Mouse (Mus musculus): ENCODE data around the gene Scnn1b.

Gene Scnn1b

DNA sequence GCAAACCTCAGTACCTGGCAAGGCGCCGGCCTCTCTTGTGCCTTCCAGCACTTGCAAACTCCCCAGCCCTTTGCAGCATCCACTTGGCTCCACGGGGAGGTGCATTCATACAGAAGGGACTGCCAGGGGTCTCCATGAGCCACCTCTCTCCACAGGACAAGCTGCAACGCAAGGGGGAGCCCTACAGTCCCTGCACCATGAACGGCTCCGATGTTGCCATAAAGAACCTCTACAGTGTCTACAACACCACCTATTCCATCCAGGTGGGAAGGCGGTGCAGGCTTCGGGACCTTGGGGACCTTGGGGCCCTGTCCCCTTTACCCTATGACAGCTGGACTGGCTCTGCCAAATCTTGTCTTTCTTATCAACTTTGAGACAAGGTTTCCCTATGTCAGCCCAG, 47.4 kb downstream of the Scnn1b start:
- in situ Hi-C loops (cut with MboI; ENCODE audit: low sequenced_read_pairs) = no loop called here

DNA sequence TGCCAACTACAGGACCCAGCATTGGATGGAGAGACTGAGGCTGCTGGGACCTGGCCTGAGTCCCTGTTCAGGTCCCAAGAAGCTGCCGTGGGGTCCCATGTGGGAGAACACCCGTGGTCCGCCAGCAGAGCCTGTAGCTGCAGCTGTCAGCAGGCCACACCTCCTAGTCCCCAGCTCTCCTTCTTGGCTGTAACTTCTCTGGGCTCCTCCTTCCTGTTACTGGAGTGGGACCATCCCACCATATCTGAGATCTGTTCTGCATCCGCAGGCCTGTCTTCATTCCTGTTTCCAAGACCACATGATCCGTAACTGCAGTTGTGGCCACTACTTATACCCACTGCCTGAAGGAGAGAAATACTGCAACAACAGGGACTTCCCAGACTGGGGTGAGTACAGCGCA, 49.1 kb downstream of the Scnn1b start:
- in situ Hi-C loops (cut with MboI; ENCODE audit: low sequenced_read_pairs) = no loop called here

DNA sequence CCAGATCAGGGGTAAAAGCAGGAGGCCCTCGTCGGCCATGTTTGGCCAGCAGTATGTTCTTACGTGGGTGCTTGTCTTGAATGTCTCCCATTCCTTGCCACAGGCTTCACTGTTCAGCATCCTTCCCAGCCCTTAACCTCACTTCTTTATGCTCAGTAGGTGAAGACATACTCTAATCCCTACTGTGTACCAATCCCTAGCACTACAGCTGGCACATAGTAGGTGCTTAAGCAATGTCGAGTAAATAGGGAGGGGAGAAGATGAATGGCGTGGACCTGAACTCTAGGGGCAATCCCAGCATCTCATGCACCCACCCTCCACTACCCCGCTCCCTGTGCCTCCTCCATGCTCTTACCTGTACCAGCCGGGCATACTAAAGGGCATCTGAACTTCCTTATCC, 59.5 kb downstream of the Scnn1b start:
- in situ Hi-C loops (cut with MboI; ENCODE audit: low sequenced_read_pairs) = no loop called here

DNA sequence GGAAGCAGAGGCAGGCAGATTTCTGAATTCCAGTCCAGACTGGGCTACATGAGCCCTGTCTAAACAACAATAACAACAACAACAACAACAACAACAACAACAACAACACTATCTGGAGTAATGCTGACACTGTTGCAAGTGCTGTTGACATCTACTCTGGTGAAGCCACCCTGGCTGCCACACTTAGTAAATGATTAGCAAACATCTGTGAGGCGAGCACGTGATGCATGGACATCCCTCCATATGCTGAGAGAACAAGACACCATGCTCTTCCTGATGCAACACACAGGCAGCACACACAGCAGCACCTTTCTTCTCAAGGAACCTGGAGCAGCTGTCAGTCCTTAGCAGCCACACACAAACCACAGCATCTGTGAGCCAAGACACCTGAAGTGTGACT, 63.0 kb downstream of the Scnn1b start:
- in situ Hi-C loops (cut with MboI; ENCODE audit: low sequenced_read_pairs) = no loop called here

DNA sequence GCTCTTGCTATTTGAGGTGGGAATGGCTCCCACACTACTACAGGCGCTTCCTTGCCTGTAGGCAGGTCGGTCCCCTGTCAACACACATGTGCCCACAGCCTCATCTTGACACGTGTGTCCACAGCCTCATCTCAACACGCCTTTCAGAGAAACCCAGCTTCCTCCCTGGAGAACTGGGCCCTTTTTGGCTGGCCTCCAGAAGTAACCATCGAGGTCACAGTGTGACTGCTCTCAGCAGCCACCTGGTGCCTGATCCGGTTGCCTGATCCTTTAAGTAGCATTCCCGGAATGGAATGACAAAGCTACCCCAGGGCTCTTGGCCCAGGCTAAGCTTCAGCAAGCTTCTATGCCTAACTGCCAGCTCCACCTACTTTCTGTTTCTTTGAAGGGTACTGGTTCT, 66.4 kb downstream of the Scnn1b start:
- in situ Hi-C loops (cut with MboI; ENCODE audit: low sequenced_read_pairs) = no loop called here

DNA sequence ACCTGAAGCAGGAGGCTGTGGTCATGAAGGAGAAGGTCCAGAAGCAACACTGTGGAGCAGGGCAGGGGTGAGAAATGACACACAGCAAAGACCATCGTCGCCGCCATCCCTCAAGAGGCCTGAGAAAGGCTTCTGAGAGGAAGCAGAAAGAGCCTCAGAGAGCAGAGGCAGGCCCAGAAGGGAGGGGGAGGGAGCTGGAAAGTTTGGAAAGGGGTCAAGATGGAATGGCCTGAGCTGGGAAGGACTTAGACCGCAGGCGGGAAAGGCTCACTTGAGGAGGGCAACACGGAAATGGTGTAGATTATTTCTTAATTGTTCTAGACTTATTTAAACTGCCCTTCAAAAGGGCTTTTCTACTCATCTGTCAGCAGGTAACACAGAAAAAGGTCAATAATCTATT, 68.8 kb downstream of the Scnn1b start:
- in situ Hi-C loops (cut with MboI; ENCODE audit: low sequenced_read_pairs) = no loop called here

DNA sequence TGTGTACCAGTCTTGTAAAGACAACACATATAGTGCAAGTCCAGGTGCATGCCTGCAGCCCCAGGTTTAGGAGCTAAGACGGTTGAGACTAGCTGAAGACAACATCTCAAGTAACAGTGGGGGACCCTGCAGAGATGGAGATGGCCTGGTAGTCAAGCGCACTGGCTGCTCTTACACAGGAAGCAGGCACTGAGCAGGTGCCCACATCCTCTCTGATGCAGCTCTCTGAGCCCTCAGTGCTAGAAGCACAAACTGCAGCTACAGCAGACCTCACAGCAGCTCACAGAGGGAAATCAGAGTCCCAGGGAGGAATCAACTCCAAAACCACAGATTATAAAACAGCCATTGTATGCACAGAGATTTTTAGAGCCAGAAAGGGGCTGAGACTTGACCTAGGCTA, 69.5 kb downstream of the Scnn1b start:
- in situ Hi-C loops (cut with MboI; ENCODE audit: low sequenced_read_pairs) = no loop called here

DNA sequence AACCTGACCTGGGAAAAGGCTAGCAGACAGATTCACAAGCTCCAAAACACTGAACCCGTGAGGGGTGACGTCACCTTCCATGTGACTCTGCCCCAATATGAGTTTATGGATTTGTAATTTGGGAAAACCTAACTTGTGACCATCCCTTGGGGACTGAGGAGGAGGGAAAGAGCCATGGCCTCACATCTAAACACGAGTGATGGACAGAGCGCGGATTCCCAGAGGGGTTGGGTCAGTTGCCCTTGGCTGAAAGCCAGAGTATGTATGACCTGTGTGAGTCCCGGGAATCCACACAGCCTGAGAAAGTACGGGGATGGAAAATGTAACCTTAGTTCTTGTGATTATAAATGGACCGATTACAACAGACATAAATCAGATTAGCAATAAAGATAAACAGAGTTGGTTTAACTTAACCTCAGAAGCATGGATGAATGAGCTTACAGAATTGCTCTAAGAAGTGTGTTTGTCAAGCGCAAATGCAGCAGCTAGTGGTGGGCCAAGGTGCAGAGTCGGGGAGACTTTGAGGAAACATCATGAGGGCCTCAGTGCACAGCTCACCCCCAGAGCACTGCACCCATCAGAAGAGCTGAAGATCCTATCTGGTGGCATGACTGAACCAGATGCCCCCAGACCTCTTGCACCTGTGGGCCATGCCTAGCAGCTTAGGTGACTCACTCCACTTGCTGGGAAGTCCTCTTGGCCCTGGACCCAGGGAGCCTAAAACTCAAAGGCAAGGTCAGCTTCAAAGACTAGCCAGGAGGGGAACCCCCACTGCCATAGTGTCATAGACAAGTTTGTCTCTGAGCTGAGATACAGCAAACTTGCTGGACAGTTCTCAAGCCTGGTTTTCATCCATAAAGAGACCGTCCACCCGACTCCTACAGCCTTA, 71.3 kb downstream of the Scnn1b start:
- in situ Hi-C loops (cut with MboI; ENCODE audit: low sequenced_read_pairs) = no loop called here

DNA sequence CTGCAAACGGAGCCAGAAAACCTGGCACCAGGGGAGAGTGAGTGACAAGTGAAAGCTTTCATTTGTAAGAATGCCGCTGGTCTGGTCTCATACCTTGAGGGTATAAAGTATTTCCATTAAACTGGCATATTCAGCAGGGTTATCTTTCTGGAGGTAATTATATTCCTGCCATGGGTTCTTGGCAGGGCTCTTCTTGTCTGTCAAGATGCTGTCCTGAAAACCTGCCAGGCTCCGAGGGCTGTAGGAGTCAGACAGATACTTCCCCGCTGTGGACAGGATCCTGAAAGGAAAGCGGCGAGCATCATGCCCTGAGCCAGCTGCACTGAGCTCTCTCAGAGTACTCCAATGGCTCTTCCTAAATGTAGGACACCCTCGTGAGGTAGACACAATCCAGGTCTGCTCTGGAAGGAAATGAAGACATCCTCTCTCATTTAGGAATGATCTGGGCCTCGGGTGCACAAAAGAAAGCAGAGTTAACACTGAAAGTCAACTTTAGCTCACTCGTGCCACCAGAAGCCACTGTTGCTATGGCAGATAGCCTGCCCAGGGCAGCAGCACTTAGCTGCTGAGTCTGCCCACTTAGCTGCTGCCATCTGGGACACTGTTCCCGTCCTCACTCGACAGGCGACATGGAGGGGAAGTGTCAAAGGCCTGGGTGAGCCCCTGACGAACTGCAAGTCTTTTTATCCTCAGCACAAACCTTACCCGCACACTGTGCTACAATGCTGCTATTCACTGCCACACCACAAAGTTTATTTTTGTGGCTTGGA, 72.2 kb downstream of the Scnn1b start:
- in situ Hi-C loops (cut with MboI; ENCODE audit: low sequenced_read_pairs) = no loop called here

DNA sequence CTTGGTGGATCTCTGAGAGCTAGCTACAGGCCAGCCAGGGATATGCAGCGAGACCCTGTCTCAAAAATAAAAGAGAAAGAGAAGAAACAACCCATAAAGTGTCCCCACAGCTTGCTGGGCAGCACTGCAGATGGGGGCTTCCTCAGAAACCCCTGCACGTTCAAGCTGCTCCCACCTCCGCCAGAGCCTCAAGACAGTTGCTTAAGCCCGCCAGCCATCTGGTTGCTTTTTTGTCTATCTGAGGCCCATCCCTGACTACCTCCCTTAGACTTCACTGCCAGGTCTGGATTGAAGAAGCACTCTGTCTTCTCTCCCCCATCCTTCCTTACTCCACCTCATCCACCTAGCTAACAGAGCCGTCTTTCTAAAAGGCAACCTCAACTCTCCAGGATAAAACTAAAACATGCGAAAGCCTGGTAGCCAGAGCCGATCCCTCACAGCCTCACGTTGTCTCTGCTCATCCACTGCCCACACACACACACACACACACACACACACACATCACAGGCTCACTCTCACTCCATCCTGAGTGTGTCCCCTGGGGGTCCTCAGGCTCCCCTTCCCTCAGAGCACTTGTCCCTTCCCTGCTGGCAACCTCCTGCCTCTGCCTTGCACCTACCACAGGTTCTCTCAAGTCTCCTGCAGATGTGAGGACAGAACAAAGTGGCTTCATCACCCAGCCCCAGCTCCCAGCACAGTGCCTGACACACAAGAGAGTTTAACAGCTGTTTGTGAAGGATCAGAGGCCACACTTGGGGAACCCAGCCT, 73.5 kb downstream of the Scnn1b start:
- in situ Hi-C loops (cut with MboI; ENCODE audit: low sequenced_read_pairs) = no loop called here

DNA sequence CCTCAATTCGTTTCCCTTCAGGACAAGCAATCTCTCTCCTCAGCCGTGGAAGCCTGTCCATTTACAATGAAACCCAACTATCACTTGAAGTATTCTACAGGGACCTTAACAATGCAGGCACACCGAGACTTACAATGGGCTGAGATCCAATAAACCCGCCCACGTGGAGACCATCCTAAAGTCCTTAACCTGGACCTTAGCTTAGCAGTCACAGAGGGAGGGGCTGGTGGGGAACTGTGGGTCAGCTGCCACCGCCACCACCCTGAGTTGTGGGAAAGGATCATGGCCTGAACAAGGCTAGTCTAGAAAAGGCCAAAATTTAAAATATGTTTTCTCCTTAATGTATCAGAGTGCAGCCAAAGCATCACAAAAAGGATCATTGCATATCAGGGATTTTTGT, 74.4 kb downstream of the Scnn1b start:
- in situ Hi-C loops (cut with MboI; ENCODE audit: low sequenced_read_pairs) = no loop called here

DNA sequence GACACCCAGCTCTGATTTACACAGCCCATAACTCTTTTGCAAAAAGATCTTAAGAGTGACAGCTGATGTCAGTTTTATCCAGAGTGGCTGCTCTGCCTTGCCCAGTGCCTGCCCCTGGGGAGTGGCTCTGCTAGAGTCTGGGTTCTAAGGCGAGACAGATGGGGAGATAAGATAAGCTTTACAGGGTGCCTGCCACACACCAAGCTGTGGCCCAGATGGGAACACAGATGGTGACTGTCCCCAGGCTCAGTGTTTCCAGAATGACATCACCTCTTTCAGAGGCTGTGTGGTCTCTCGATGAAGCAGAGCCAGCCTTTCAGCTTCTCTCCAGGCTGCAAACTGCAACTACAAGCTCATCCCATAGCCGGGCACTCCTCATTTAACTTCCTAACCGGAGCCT, 74.9 kb downstream of the Scnn1b start:
- in situ Hi-C loops (cut with MboI; ENCODE audit: low sequenced_read_pairs) = no loop called here

DNA sequence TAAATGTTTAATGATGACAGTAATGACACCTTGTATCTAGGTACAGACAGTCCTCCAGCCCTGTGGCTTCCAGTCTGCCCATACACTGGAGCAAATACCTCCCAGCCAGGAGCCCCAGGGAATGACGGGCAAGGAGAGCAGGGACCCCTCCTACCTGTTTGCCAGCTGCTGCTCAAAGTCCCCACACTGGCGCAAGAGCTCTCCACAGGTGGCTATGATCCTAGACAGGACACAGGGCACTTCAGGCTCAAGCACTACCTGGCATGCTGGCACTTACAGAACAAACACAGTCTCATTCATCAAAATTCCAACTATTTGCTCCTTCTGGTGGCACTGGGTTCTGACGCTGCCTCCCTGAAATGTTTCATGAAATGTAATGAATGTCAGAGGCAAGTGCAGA, 76.2 kb downstream of the Scnn1b start:
- in situ Hi-C loops (cut with MboI; ENCODE audit: low sequenced_read_pairs) = no loop called here

DNA sequence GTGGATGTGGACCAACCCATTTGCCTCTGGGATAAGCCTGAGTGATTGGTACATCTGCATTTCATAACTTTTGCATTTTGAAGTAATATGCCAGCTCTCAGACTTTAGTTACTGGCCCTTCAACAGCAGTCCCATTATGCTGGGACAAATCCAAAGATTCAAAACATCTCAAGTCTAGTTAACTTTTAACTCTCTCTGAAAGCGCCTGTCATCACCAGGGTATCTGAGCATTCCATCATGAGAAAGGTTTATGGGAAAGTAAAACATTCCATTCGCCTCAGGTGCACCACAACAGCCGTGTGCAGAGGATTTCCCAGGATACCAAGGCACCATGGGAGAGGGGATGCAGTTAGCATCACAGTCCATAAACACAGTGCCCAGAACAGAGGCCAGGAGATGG, 76.8 kb downstream of the Scnn1b start:
- in situ Hi-C loops (cut with MboI; ENCODE audit: low sequenced_read_pairs) = no loop called here

DNA sequence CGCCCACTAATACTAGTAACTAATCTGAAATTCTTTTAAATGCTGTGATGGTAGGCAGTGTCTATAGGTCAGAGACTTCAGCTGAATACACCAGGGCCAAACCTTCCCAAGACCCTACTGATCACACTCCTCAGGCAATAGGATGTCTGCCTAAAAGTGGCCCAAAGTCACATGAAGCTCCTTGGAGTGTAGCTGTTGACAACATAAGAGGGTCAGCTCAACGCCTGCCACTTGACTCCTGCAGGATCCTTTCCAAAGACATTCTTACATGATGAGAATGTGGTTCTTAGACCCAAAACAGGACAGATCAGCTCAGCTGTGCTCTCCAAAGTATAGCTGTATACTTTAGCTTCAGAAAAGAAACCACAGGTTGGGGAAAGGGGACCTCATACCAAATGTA, 77.5 kb downstream of the Scnn1b start:
- in situ Hi-C loops (cut with MboI; ENCODE audit: low sequenced_read_pairs) = no loop called here

DNA sequence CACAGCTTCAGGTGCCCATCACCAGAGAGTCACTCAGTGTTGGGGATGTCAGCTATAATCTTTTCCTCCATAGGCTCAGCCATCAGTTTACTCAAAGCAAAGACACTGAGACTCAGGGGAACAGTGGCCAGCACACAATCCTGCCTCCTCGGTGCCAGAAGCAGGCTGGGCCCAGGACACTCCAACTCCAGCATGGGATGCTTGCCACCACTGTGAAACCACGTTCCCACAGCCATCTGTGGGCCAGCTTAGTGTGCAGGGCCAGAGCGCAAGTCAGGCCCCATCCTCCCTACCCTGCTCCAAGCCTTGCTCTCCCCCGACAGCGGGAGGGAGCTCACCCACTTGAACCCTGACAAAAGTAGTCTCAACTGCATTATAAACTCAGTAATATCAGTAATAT, 81.4 kb downstream of the Scnn1b start:
- in situ Hi-C loops (cut with MboI; ENCODE audit: low sequenced_read_pairs) = no loop called here

DNA sequence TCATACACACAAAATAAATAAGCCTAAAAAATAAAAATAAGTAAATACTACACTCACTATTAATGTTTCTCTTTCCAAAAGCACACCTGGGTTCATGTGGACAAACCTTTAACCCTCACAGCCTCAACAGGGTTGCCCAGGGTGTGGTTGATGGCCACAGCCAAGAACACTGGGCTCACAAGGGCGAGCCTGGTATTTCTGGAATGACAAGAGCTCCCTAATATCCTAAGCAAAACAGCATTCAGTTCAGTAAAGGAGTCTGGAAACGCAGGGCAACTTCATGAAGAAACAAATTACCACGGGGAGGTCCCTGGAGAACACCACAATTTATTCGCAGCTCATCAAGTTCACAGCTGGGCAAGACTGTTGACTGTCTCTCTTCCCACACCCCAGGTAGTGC, 82.7 kb downstream of the Scnn1b start:
- in situ Hi-C loops (cut with MboI; ENCODE audit: low sequenced_read_pairs) = no loop called here

DNA sequence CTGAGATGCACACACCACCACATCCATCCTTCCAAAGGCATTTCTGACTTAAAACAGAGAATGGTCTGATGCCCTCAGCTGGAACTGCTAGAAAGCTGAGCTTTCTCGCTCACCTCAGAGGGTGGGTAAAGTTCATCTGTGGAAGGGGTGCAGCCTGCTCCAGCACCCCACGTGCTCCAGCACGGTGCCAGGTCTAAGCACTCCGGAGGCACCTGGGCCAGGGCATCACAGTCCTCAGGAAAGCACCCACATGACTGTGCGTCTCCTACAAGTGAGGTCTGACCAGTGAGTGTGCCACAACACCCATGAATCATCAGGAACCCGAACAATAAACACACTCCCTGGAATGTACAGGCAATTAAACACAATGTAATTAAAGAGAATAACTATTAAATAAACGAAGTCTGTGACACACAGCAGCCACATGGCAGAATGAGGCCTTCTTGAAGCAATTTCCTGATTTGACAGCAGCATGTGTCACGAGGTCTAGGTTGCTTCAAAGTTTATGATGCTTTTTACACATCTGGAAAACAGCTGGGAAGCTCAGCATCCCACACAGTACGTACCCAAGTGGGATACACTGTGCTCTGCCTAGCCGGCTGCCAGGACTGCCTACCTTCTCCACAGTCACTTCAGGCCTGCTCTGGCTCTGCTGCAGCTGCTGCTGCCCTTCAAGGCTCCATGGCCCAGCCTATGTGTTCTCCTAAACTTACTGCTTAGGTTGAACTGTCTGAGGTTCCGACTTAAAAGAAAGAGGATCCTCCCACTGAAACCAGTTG, 90.2 kb downstream of the Scnn1b start:
- in situ Hi-C loops (cut with MboI; ENCODE audit: low sequenced_read_pairs) = no loop called here

DNA sequence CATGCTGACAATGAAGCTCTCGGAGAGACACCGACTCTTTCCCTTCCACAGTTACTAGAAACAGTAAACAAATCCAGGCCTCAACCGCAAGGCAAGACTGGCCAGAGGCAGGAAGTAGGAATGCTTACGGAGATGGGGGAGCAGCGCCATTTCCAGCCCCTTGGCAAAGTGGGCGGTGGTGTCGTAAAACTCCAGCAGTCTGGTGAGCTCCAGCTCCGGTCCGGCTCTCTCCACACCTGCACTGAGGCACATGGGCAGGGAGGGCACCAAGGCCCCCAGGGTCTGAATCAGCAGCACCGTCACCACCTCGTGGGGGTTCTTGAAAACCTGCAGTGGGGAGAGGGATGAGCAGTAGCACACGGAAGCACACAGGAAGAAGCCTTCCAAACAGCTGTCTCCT, 91.0 kb downstream of the Scnn1b start:
- in situ Hi-C loops (cut with MboI; ENCODE audit: low sequenced_read_pairs) = no loop called here

DNA sequence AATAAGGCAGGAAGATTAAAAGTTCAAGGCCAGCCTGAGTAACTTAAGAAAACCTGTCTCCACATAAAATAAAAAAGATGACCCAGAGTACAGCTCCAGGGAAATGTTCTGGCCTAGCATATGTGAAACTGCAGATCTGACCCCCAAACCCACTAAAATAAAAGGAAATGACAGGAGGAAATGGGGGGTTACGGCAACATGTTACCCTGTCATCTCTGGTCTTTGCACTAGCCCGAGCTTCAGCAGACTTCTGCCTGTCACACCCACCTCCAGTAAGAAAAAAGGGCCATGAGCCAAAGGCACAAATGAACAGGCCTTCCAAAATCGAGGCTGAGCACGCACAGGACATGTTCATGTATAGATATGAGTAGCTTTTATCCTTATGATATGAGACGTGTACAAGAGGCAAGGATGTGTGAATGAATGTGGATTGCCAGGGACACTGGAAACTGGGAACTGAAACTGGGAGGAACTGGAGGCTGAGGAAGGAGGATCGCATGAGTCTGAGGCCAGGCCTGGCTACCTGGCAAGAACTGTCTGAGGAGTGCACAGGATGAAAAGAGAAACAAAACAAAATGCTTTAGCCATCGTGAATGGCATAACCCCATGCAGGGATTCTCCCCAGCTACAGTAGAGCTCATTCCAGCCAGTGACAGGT, 97.2 kb downstream of the Scnn1b start:
- in situ Hi-C loops (cut with MboI; ENCODE audit: low sequenced_read_pairs) = loop anchor here (10.0 kb wide), 1 partner anchor 227 kb away; the partner anchor contains the start of gene Scnn1g

Measured in CH12F3 (cell line).